Mouse (Mus musculus) hindbrain, embryonic 10.5 days (tissue): ENCODE results near the gene Itpr2. TPM values are rescaled to one million over a fixed set of nuclear protein-coding genes. Genes with fewer than 3 reads are reported as not detected.
A peak's percentile ranks its signal among the peaks of the same experiment; 100 is the strongest.

ENCODE experiments used
- DNase-seq: peaks from one replicate; pipeline ENCODE4 v3.0.0-alpha.2; 2017; ENCODE audit warnings: low spot score
- H3K27ac ChIP-seq: fragments of 300-500 bp; sonication (generic); 2 replicates; pipeline ENCODE4 v1.5.1; 2016; ENCODE audit warnings: mild to moderate bottlenecking, moderate library complexity
- H3K27me3 ChIP-seq: fragments of 300-500 bp; sonication (generic); 2 replicates; pipeline ENCODE4 v1.6.1; 2016; ENCODE audit warnings: mild to moderate bottlenecking; ENCODE audit not compliant: poor library complexity, insufficient read depth, severe bottlenecking
- H3K36me3 ChIP-seq: fragments of 300-500 bp; sonication (generic); 2 replicates; pipeline ENCODE4 v1.6.1; 2016; ENCODE audit warnings: mild to moderate bottlenecking, moderate library complexity
- H3K4me1 ChIP-seq: fragments of 300-500 bp; sonication (generic); replicated peaks from 2 replicates; pipeline ENCODE4 v1.6.1; 2016; ENCODE audit warnings: mild to moderate bottlenecking
- H3K4me3 ChIP-seq: fragments of 300-500 bp; sonication (generic); 2 replicates; pipeline ENCODE4 v1.5.1; 2016; ENCODE audit warnings: mild to moderate bottlenecking, moderate library complexity
- H3K9me3 ChIP-seq: fragments of 300-500 bp; sonication (generic); 2 replicates; pipeline ENCODE4 v1.6.1; 2016; ENCODE audit warnings: mild to moderate bottlenecking, moderate library complexity
- WGBS: fragments of 180-500 bp; shearing (Covaris S2); methylation state at CpG from one replicate; pipeline ENCODE4 v1.1.7; 2016; 5-methylcytosine and 5-hydroxymethylcytosine counted together
- polyA plus RNA-seq: library from polyadenylated mRNA; unstranded; fragments of >200 nt; fragmentation: Nextera tagmentation; extraction: Ambion mirVana; gene quantifications from 2 replicates; pipeline ENCODE4 v1.2.1, GENCODE M21; 2016

Itpr2 gene
- 4.6 and 5.0 TPM in 2 replicates for polyA plus RNA-seq

DNA sequence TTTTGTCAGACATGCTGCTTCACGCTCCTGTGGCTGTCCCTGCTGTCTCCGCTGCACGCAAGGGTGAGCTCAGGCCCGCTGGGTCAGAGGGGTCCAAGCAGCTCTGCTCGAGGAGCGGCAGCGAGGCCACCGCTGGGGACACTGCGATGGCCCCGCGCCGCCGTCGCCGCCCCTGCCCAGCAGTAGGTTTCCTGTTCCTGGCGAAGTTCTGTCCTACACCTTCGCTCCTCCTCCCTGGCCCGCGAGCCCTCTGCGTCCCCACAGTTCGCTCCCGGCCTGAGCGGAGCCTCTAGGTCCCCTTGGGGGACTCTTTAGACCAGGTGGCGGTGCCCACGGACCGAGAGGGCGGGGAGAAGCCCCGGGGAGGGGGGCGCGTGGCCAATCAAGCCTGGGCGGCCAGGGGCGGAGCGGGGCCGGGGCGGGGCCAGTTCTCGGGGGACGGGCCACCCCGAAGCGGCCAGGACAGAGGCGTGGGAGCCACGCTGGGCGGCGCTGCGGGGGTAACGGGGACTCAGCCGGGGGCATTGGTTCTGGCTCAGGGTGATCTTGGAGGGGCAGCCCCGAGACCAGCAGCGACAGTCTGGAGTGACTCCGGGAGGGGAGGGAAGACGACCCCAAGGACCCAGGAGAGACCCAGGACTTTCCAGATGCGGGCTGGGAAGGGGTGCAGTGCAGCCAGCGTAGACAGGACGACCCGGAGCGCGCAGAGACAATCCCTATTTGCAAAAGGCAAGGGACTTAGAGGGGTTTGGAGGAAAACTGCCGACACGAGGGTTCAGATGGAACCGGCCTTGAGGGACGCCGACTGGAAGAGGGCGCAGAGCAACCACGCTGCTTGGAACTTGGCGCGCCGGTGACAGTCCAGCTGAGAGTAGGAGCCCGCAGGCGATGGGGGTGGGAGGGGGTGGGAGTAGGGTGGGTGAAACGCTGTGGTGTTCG lies at the start of gene Itpr2:
Gene Itpr2 (minus strand): TSS at position 358 of the 939 bp plus-strand sequence.
- H3K9me3 ChIP-seq = no peaks in the 10 kb centered on the region
- peak; percentile 82 for DNase-seq
- H3K27ac ChIP-seq = peak within 1 kb of the TSS; percentile 84
- peak within 1 kb of the TSS; percentile 78 for H3K4me3 ChIP-seq
- peaks cover 21% of the 10 kb centered on the region for H3K4me1 ChIP-seq
- no peaks in the 10 kb centered on the region for H3K36me3 ChIP-seq
- H3K27me3 ChIP-seq = peaks cover 47% of the 10 kb centered on the region
- under 1% methylated on average over 70 of the region's 70 CpGs for WGBS

DNA sequence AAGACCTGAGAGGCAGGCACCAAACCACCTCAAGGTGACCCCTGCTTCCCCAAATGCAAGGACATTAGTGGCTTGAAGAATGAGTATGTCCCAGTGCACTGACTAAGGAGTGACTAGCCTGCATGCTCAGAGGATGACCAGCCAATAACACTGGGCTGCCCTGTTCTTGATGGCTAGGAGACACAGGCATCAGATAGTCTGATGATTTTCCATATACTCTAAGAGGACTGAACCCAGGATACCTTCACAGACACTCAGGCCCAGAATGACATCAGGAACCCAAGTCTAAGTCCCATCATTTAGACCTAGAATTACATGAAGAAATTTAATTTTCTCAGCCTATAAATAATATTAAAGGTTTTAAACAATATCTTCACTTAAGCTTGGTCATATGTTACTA lies 49.3 kb upstream of the Itpr2 start:
- Histone ChIP-seq H3K4me3 (no peak overlapping the region), H3K27me3 (no peaks in the 10 kb centered on the region), H3K36me3 (peaks cover 98% of the 10 kb centered on the region), H3K27ac (no peak overlapping the region), H3K4me1 (no peaks in the 10 kb centered on the region), H3K9me3 (no peaks in the 10 kb centered on the region)
- DNase-seq = no peak

DNA sequence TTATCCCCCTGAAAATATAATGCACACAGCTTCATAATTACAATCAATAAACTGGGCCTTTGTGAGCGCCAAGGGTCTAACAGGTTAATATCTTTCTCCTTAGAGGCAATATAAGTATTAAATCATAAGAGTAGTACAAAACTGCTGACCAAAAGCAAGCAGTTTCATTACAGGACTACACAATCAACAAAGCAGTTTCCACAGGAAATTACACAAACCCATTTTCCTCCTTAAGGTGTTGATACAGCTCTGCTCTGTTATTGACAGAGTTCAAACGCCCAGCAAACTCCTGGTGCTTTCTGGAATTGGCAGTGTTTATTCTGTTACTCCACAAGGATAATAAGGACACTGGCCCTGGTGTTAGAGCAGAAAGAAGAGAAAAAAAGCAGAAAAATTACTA lies 48.4 kb upstream of the Itpr2 start:
- Histone ChIP-seq H3K4me1 (no peaks in the 10 kb centered on the region), H3K4me3 (no peak overlapping the region), H3K9me3 (no peaks in the 10 kb centered on the region), H3K27ac (no peak overlapping the region), H3K27me3 (no peaks in the 10 kb centered on the region), H3K36me3 (peaks cover 98% of the 10 kb centered on the region)
- no peak for DNase-seq
- 89% methylated on average over 2 of the region's 2 CpGs for WGBS

DNA sequence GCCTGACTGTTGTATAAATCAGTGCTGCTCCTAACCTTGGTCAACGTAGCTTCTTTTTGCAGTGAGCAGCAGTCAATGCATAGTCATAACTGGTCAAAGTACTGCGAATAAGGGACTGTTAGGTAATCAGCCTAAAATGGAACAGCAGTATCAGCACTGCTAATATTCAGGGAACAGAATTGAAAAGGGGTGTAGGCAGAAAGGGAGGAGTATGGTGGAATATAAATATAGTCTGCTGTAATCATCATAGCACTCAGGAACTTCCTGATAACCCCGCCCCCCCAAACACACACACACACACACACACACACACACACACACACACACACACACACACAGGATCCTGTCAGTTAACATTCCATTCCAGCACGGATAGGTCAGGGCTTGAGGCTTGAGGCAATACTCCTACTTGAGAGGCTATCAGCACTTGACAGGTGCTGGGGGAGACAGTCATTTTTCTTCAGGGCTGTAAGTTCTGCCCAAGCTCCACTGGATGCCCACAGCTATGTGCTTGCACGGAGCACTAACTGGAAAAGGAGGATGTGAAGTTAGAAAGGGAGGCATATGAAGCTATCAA lies 43.4 kb upstream of the Itpr2 start:
- H3K27me3 ChIP-seq = no peaks in the 10 kb centered on the region
- no peaks in the 10 kb centered on the region for H3K4me1 ChIP-seq
- no peak overlapping the region for H3K4me3 ChIP-seq
- WGBS = 90% methylated on average over 5 of the region's 5 CpGs
- no peak for DNase-seq
- peaks cover 53% of the 10 kb centered on the region for H3K36me3 ChIP-seq
- H3K27ac ChIP-seq = no peak overlapping the region
- no peaks in the 10 kb centered on the region for H3K9me3 ChIP-seq

DNA sequence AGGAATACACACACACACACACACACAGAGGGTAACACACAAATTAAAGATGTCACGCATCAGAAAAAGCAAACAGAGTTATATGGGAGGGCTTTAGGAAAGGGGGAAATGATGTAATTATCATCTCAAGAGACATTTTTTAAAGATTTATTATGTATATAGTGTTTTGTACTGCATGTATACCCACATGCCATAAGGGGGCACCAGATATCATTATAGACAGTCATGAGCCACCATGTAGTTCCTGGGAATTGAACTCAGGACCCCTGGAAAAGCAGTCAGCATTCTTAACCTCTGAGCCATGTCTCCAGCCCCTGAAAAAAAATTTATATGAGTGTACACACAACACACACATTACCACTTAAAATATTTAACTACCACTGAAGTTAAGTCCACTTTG lies 42.6 kb upstream of the Itpr2 start:
- Histone ChIP-seq H3K27me3 (no peaks in the 10 kb centered on the region), H3K27ac (no peak overlapping the region), H3K9me3 (no peaks in the 10 kb centered on the region), H3K4me3 (no peak overlapping the region), H3K36me3 (peaks cover 46% of the 10 kb centered on the region), H3K4me1 (no peaks in the 10 kb centered on the region)
- 98% methylated on average over 1 of the region's 1 CpGs for WGBS
- no peak for DNase-seq

DNA sequence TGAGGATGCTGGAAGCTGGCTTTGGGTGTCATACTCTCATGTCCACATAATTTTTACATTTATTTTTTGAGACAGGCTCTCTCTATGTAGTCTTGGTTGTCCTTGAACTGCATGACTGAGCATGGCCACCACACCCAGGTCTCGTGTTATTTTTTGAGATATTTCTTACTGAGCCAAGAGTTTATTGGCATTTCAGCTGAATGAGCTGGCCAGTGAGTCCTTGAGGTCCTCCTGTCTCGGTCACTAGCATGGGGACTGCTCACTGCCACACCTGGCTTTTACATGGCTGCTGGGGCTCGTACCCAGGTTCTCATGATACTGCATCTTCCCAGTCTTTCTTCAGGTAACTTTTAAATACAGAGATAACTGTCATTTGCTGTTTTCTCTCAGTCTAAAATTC lies 38.4 kb upstream of the Itpr2 start:
- Histone ChIP-seq H3K36me3 (peaks cover 5% of the 10 kb centered on the region; the same call in 1 of the 2 replicates), H3K9me3 (peaks cover 3% of the 10 kb centered on the region; the same call in 1 of the 2 replicates), H3K27me3 (no peaks in the 10 kb centered on the region), H3K4me3 (no peak overlapping the region), H3K27ac (no peak overlapping the region), H3K4me1 (no peaks in the 10 kb centered on the region)
- 78% methylated on average over 3 of the region's 3 CpGs for WGBS
- DNase-seq = no peak

DNA sequence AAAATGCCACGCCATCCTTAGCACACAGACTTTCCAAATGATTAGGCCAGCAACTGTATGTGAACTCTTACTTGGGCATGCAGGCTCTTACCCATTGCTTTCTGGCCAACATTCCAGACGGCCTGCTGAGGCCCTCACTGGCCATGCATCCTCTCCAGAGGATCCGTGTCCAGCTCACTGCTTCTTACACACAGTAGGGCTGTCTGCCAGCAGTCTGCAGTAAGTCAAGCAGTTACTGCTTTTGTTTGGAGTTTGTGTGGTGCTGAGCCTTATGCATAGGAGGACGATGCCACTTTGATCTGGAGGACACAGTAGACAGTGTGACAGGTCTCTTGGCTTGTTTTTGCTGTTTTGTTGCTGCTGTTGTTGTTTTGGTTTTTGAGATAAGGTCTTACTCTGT lies 36.6 kb upstream of the Itpr2 start:
- DNase-seq = no peak
- peaks cover 3% of the 10 kb centered on the region; the same call in 1 of the 2 replicates for H3K9me3 ChIP-seq
- no peak overlapping the region for H3K27ac ChIP-seq
- H3K27me3 ChIP-seq = no peaks in the 10 kb centered on the region
- H3K36me3 ChIP-seq = no peaks in the 10 kb centered on the region
- WGBS = 66% methylated on average over 4 of the region's 4 CpGs
- no peaks in the 10 kb centered on the region for H3K4me1 ChIP-seq
- H3K4me3 ChIP-seq = no peak overlapping the region

DNA sequence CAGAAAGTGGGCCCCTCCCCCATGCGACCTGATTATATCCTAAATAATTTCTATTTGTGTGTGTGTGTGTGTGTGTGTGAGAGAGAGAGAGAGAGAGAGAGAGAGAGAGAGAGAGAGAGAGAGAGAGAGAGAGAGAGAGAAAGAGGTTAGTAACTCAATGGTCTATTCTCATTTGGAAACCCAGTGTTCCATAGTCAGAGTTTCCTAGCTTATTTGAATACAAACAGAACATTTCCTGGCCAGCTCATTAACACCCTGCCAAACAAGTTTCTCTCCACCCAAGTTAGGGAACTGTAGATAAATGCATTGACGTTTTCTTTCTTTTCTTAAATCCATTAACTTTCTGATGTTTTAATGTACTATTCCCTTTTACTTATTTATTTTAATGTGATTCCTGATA lies 36.0 kb upstream of the Itpr2 start:
- 73% methylated on average over 2 of the region's 2 CpGs for WGBS
- Histone ChIP-seq H3K27ac (no peak overlapping the region), H3K4me3 (no peak overlapping the region), H3K36me3 (no peaks in the 10 kb centered on the region), H3K9me3 (peaks cover 3% of the 10 kb centered on the region; the same call in 1 of the 2 replicates), H3K27me3 (no peaks in the 10 kb centered on the region), H3K4me1 (no peaks in the 10 kb centered on the region)
- no peak for DNase-seq

DNA sequence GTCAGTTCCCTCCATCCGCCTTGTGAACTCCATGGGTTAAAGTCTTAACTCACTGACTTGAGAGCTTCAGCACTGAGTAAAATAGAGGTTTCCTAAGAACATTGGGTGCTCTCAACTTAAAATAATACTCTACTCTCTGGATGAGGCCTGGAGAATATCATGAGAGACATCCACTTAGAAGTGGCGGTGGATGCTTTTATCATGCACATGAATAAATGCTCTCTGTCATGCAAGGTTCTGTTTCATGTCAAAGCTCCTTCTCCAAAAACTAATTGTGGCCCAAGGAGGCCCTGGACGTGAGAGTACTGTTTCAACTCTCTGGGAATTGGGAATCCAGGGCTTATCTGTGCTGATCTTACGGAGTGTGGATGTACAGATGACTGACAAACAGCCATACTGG lies 35.1 kb upstream of the Itpr2 start:
- Histone ChIP-seq H3K4me1 (no peaks in the 10 kb centered on the region), H3K27ac (no peak overlapping the region), H3K9me3 (peaks cover 3% of the 10 kb centered on the region; the same call in 1 of the 2 replicates), H3K27me3 (no peaks in the 10 kb centered on the region), H3K4me3 (no peak overlapping the region), H3K36me3 (no peaks in the 10 kb centered on the region)
- DNase-seq = no peak
- WGBS = 86% methylated on average over 4 of the region's 4 CpGs

DNA sequence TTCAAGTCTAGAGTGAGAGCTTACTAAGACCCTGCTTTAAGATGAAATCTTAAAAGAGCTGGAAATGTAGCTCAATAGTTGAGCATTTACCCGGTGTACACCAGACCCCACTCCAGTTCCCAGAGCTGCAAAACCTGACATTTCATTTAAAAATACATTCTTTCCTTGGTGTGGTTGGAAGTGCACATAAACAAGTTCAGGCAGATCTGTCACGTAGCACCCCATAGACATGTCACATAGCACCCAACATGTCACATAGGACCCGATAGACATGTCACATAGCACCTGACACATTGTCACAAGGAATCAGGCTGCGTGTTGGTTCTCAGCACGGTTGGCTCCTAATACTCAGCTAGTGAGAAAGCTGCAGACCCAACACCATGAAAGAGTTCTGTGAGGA lies 33.5 kb upstream of the Itpr2 start:
- no peak for DNase-seq
- 93% methylated on average over 5 of the region's 5 CpGs for WGBS
- Histone ChIP-seq H3K4me1 (no peaks in the 10 kb centered on the region), H3K36me3 (no peaks in the 10 kb centered on the region), H3K27me3 (no peaks in the 10 kb centered on the region), H3K9me3 (peaks cover 3% of the 10 kb centered on the region; the same call in 1 of the 2 replicates), H3K27ac (no peak overlapping the region), H3K4me3 (no peak overlapping the region)

DNA sequence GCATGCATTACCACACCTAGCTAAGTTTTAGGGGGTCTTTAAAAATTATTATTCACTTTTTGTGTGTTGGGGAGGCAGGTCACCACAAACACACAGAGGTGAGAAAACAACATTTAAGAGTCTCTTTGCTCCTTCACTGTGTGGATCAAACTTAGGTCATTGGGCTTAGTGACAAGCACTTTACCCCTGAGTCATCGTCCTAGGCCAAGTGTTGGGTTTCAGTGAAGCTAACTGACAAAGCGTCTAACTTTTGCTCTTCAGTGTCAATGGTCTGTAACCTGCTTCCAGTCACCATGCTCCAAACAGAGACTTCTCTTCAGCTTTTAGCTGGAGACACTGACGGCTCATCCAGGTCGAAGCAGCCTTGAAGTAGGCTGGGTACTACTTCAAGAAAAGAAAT lies 31.1 kb upstream of the Itpr2 start:
- DNase-seq = no peak
- WGBS = 90% methylated on average over 4 of the region's 4 CpGs
- Histone ChIP-seq H3K27me3 (no peaks in the 10 kb centered on the region), H3K4me3 (no peak overlapping the region), H3K4me1 (no peaks in the 10 kb centered on the region), H3K27ac (no peak overlapping the region), H3K36me3 (no peaks in the 10 kb centered on the region), H3K9me3 (peaks cover 3% of the 10 kb centered on the region; the same call in 1 of the 2 replicates)

DNA sequence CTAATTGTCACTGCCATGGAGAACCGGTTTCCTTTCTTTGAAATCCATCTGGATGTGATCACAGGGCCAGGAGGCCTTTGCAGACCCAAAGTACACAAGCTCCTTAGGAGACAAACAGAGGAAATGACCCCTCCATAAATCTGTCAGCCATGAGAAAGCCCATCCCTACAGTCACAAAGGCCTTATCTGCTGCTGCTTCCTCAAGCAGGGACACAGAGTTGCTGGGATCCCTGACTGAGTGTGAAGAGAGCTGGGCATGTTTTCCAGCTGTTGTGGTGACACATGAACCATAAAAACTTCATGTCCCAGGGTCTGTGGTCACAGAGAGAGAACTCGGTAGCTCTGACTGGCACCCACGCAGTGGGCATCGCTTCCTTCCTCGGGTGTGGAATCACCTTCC lies 28.7 kb upstream of the Itpr2 start:
- WGBS = 80% methylated on average over 5 of the region's 5 CpGs
- Histone ChIP-seq H3K27ac (no peak overlapping the region), H3K4me3 (no peak overlapping the region), H3K9me3 (0 out of 2 replicates have a peak, but pooled peaks cover 2% of the 10 kb centered on the region), H3K4me1 (no peaks in the 10 kb centered on the region), H3K27me3 (no peaks in the 10 kb centered on the region), H3K36me3 (no peaks in the 10 kb centered on the region)
- no peak for DNase-seq

DNA sequence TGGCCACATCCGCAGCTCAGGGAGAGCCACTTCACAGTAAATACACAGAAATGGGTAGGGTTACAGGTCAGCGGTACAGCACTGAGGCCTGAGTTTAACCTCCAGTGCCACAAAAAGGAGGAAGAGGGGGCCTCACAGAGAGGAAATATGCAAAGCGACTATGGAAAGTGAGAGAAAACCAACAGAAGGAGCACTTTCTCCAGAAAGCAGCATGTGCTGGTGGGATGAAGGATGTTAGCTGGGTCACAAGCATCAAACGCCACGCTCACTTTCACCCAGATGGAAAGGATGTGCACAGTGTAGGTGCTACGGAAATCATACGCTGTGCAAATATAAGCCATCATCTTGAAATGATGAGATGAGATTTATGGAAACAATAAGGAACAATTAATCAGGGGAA lies 28.3 kb upstream of the Itpr2 start:
- Histone ChIP-seq H3K4me1 (no peaks in the 10 kb centered on the region), H3K27ac (no peak overlapping the region), H3K4me3 (no peak overlapping the region), H3K36me3 (no peaks in the 10 kb centered on the region), H3K27me3 (no peaks in the 10 kb centered on the region), H3K9me3 (no peaks in the 10 kb centered on the region)
- DNase-seq = no peak
- 83% methylated on average over 7 of the region's 7 CpGs for WGBS
